Mouse (Mus musculus): Measurements from ENCODE around the gene Lonp2.

DNA sequence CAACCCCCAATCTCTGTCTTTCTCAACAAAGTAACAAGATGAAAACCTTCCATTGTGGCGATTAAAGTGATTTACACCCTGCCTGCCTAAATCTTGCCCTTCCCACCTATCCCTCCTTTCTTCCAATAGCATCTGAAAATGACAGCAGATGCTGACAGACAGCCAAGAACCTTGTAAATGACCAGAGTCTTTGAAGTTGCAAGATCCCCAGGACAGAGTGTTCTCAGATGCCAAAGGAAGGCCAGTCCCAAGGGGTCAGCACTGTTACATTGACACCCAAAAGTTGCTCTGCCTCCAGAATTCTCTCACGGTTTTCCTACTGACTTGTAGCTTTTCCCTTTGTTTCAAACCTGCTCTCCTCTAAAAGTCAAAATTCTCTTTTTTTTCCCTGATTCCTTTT, 126.0 kb downstream of the Lonp2 start:
- TF ChIP-seq POLR2AphosphoS5 (IDR thresholded peaks at IDR 0.05; ENCODE audit: insufficient replicate concordance, low read depth, low read length) (no peak), CTCF (IDR thresholded peaks at IDR 0.05; ENCODE audit: low read depth, low read length) (no peak), TAL1 (conservative IDR thresholded peaks at IDR 0.05; ENCODE audit: low read depth, low read length) (no peak), GATA1 (IDR thresholded peaks at IDR 0.05; ENCODE audit: borderline replicate concordance, low read length) (no peak)
